ENCODE assay signal across 20 mouse cellular contexts in genomic region chr14:35254477-35254876, GRCm38 (mm10).
DNase-seq lines count a peak whose midpoint lies in the region; ATAC-seq and TF ChIP-seq lines count a peak whose summit lies in the region.
"Had no signal": no experiment of that assay in that cellular context is flagged by ENCODE, and none has a peak within 500 bp of the region (broad histone marks: within the 10 kb centered on the region; RNA-seq: fewer than 3 reads in every experiment).

No protein-coding gene starts in this region.

- no peaks in the 10 kb centered on the region for H3K36me3 ChIP-seq in forebrain, embryonic 14.5 days (ENCODE audit: control insufficient read depth, insufficient read depth, low read length)
- no peaks in the 10 kb centered on the region for H3K36me3 ChIP-seq in forebrain, postnatal 0 days (ENCODE audit: insufficient read depth)
- no peaks in the 10 kb centered on the region for H3K36me3 ChIP-seq in lung, embryonic 14.5 days (ENCODE audit: insufficient read depth)
- no peaks in the 10 kb centered on the region for H3K36me3 ChIP-seq in hindbrain, postnatal 0 days (ENCODE audit: insufficient read depth, low read length)
- H3K36me3 ChIP-seq in neural tube, embryonic 15.5 days, result no peaks in the 10 kb centered on the region
- H3K36me3 ChIP-seq: limb, embryonic 15.5 days; liver, embryonic 15.5 days had no signal

- no peak overlapping the region for H3K9ac ChIP-seq in forebrain, embryonic 14.5 days (ENCODE audit: low read length)
- no peak overlapping the region for H3K9ac ChIP-seq in forebrain, postnatal 0 days
- no peak overlapping the region for H3K9ac ChIP-seq in lung, embryonic 14.5 days
- H3K9ac ChIP-seq in hindbrain, postnatal 0 days (replicated peaks; ENCODE audit: low read length), result no peak overlapping the region
- H3K9ac ChIP-seq in neural tube, embryonic 15.5 days (replicated peaks), result no peak overlapping the region
- H3K9ac ChIP-seq: limb, embryonic 15.5 days; liver, embryonic 15.5 days had no signal

- no peak for TF ChIP-seq POLR2A in lung, adult 2 months (IDR thresholded peaks at IDR 0.05; ENCODE audit: borderline replicate concordance, extremely low read depth, low read depth, low read length)
- TF ChIP-seq POLR2A in brain, embryonic 14.5 days (IDR thresholded peaks at IDR 0.05; ENCODE audit: borderline replicate concordance, extremely low read depth, insufficient read depth, insufficient read length, poor library complexity, severe bottlenecking), result no peak

- ATAC-seq in forebrain, embryonic 14.5 days, result peak; percentile 47
- ATAC-seq in forebrain, postnatal 0 days, result no peak
- no peak for ATAC-seq in lung, embryonic 14.5 days (ENCODE audit: insufficient read depth)
- ATAC-seq in hindbrain, postnatal 0 days, result no peak
- no peak for ATAC-seq in neural tube, embryonic 15.5 days (ENCODE audit: low FRiP score)

- TF ChIP-seq CTCF in forebrain, postnatal 0 days (IDR thresholded peaks at IDR 0.05; ENCODE audit: low read depth), result no peak
- no peak for TF ChIP-seq CTCF in lung, embryonic 14.5 days (IDR thresholded peaks at IDR 0.05; ENCODE audit: low read depth)
- TF ChIP-seq CTCF in lung, adult 2 months (IDR thresholded peaks at IDR 0.05; ENCODE audit: insufficient read depth, low read length), result no peak
- no peak for TF ChIP-seq CTCF in brain, embryonic 14.5 days (IDR thresholded peaks at IDR 0.05; ENCODE audit: borderline replicate concordance, extremely low read depth, insufficient read depth, insufficient read length)
- TF ChIP-seq CTCF in hindbrain, postnatal 0 days (IDR thresholded peaks at IDR 0.05; ENCODE audit: low read depth), result no peak

- no peak overlapping the region for H3K27ac ChIP-seq in forebrain, embryonic 14.5 days (ENCODE audit: low read depth, low read length)
- H3K27ac ChIP-seq in forebrain, postnatal 0 days (ENCODE audit: low read depth, low read length), result no peak overlapping the region
- H3K27ac ChIP-seq in lung, embryonic 14.5 days (ENCODE audit: low read depth), result no peak overlapping the region
- no peak overlapping the region for H3K27ac ChIP-seq in hindbrain, postnatal 0 days
- H3K27ac ChIP-seq in neural tube, embryonic 15.5 days (replicated peaks), result no peak overlapping the region
- H3K27ac ChIP-seq: gastrocnemius, adult 2 months; kidney, postnatal 0 days; limb, embryonic 15.5 days; liver, embryonic 15.5 days had no signal

- no peak overlapping the region for H3K4me2 ChIP-seq in forebrain, embryonic 14.5 days (ENCODE audit: low read length)
- no peak overlapping the region for H3K4me2 ChIP-seq in forebrain, postnatal 0 days (ENCODE audit: low read depth)
- H3K4me2 ChIP-seq in lung, embryonic 14.5 days, result no peak overlapping the region
- no peak overlapping the region for H3K4me2 ChIP-seq in hindbrain, postnatal 0 days (ENCODE audit: low read depth, low read length)
- H3K4me2 ChIP-seq in neural tube, embryonic 15.5 days, result no peak overlapping the region
- H3K4me2 ChIP-seq: heart, embryonic 11.5 days; limb, embryonic 15.5 days; liver, embryonic 15.5 days had no signal

- no peaks in the 10 kb centered on the region for H3K9me3 ChIP-seq in forebrain, embryonic 14.5 days (replicated peaks; ENCODE audit: control insufficient read depth, low read length)
- H3K9me3 ChIP-seq in forebrain, postnatal 0 days (ENCODE audit: low read length), result no peaks in the 10 kb centered on the region
- no peaks in the 10 kb centered on the region for H3K9me3 ChIP-seq in lung, embryonic 14.5 days (ENCODE audit: low read depth, low read length)
- H3K9me3 ChIP-seq in hindbrain, postnatal 0 days (ENCODE audit: low read length), result no peaks in the 10 kb centered on the region
- H3K9me3 ChIP-seq in neural tube, embryonic 15.5 days (replicated peaks), result no peaks in the 10 kb centered on the region
- H3K9me3 ChIP-seq: limb, embryonic 15.5 days; liver, embryonic 15.5 days; megakaryocyte, embryonic 14.5 days had no signal

- no peaks in the 10 kb centered on the region for H3K27me3 ChIP-seq in forebrain, embryonic 14.5 days (replicated peaks; ENCODE audit: control insufficient read depth, insufficient read depth, low read length)
- no peaks in the 10 kb centered on the region for H3K27me3 ChIP-seq in forebrain, postnatal 0 days (ENCODE audit: insufficient read depth, low read length)
- H3K27me3 ChIP-seq in lung, embryonic 14.5 days (ENCODE audit: insufficient read depth, low read length), result no peaks in the 10 kb centered on the region
- no peaks in the 10 kb centered on the region for H3K27me3 ChIP-seq in hindbrain, postnatal 0 days (ENCODE audit: insufficient read depth, low read length)
- no peaks in the 10 kb centered on the region for H3K27me3 ChIP-seq in neural tube, embryonic 15.5 days (replicated peaks)
- H3K27me3 ChIP-seq: limb, embryonic 15.5 days; liver, embryonic 15.5 days; megakaryocyte, embryonic 14.5 days had no signal

- no peak overlapping the region for H3K4me3 ChIP-seq in forebrain, embryonic 14.5 days (ENCODE audit: low read depth, low read length)
- H3K4me3 ChIP-seq in forebrain, postnatal 0 days (ENCODE audit: low read depth, low read length), result no peak overlapping the region
- no peak overlapping the region for H3K4me3 ChIP-seq in lung, embryonic 14.5 days (ENCODE audit: low read depth, low read length)
- H3K4me3 ChIP-seq in lung, adult 2 months (replicated peaks; ENCODE audit: extremely low read depth, low read depth, low read length), result no peak overlapping the region
- H3K4me3 ChIP-seq in hindbrain, postnatal 0 days (ENCODE audit: low read length), result no peak overlapping the region
- H3K4me3 ChIP-seq in neural tube, embryonic 15.5 days (replicated peaks), result no peak overlapping the region
- H3K4me3 ChIP-seq: gastrocnemius, adult 2 months; limb, embryonic 15.5 days; liver, embryonic 15.5 days; megakaryocyte, embryonic 14.5 days; myocyte had no signal

- WGBS in forebrain, embryonic 14.5 days, result 22% methylated on average over 2 of the region's 2 CpGs
- WGBS in forebrain, postnatal 0 days, result 34% methylated on average over 2 of the region's 2 CpGs
- 44% methylated on average over 2 of the region's 2 CpGs for WGBS in lung, embryonic 14.5 days
- 41% methylated on average over 2 of the region's 2 CpGs for WGBS in lung, adult 2 months
- 36% methylated on average over 2 of the region's 2 CpGs for WGBS in hindbrain, postnatal 0 days
- WGBS in neural tube, embryonic 15.5 days, result 49% methylated on average over 2 of the region's 2 CpGs

- DNase-seq in forebrain, embryonic 14.5 days (ENCODE audit: low spot score), result peak; percentile 60
- no peak for DNase-seq in forebrain, postnatal 0 days
- DNase-seq in lung, embryonic 14.5 days, result peak; percentile 9
- DNase-seq in lung, adult 2 months, result no peak
- DNase-seq in brain, embryonic 14.5 days (ENCODE audit: low read depth), result peak; percentile 67
- peak; percentile 66 for DNase-seq in hindbrain, postnatal 0 days (ENCODE audit: low spot score)
- DNase-seq: cerebellum, adult 9-10 months; gastrocnemius, adult 2 months; heart, postnatal 10 days; kidney, adult 18-20 months; lung, postnatal 14 days; right cerebral cortex, postnatal 4 days; thymus, adult 2 months had no signal

- H3K4me1 ChIP-seq in forebrain, embryonic 14.5 days (ENCODE audit: control insufficient read depth, insufficient read depth, low read length), result 0 out of 2 replicates have a peak, but pooled peaks cover 2% of the 10 kb centered on the region
- H3K4me1 ChIP-seq in forebrain, postnatal 0 days (ENCODE audit: insufficient read depth), result no peaks in the 10 kb centered on the region
- H3K4me1 ChIP-seq in lung, embryonic 14.5 days (ENCODE audit: insufficient read depth), result no peaks in the 10 kb centered on the region
- no peaks in the 10 kb centered on the region for H3K4me1 ChIP-seq in lung, adult 2 months (ENCODE audit: control insufficient read depth, insufficient read depth, low read length)
- no peaks in the 10 kb centered on the region for H3K4me1 ChIP-seq in hindbrain, postnatal 0 days (ENCODE audit: insufficient read depth, low read length)
- H3K4me1 ChIP-seq in neural tube, embryonic 15.5 days, result peaks cover 11% of the 10 kb centered on the region
- H3K4me1 ChIP-seq: limb, embryonic 15.5 days; liver, embryonic 15.5 days; megakaryocyte, embryonic 14.5 days had no signal

Comparison
In these comparisons a context has a peak if more than half of its experiments do, and no peak if none do; other contexts are left out.
1. DNase-seq: peak in forebrain, embryonic 14.5 days (single experiment), lung, embryonic 14.5 days (single experiment), brain, embryonic 14.5 days (single experiment) and hindbrain, postnatal 0 days (single experiment); none in forebrain, postnatal 0 days (single experiment) and lung, adult 2 months (single experiment).